Mouse (Mus musculus): Measurements from ENCODE around the gene Tnfrsf13c. TPM values are rescaled to one million over a fixed set of nuclear protein-coding genes. Genes with fewer than 3 reads are reported as not detected.

Gene Tnfrsf13c
- 1 to 10 TPM; 1.2 to 2.0 TPM for total RNA-seq (2023)

DNA sequence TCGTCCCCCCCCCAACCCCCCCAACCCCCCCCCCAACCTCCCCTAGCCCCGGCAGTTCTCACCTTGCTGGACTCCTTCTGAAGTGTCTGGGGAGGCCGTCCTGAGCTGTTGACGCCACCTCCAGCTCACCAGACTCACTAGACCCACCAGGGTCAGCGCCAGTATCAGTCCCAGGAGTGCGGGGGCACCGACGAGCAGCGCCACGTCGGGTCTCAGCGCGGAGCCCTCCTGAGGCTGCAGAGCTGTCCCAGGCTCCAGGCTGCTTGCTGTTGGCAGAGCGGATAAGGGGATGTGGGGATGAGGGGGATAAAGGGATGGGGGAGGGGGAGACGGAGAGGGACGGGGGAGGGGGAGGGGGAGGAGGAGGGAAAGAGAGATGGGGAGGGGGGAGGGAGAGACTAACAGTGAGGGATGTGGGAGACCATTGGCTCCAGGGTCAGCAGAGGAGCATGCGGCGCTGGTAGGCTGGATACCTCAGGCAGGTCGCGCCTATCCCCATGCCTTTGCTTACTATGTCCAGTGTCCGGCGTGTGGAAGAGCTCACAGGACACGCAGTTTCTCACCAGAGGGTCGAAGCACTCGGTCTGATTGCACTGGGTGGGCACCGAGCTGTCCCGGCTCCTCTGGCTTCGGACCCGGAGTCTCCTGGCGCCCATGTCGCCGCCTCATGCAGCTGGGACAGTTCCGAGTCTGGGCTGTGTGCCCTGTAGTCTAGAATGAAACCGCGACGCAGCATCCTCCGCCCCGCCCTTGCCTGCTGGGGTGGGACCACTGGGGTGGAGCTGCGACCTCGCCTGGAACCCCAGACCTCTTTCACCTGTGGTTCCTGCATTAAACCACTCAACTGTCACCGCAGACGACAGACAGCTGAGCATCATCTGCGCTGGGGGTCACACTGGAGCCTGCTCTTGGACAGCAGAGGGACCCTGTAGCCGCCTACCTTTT, at the start of gene Tnfrsf13c:
Gene Tnfrsf13c, minus strand, starts transcription at position 713 of the 945 bp plus-strand sequence.

GRCm38 (mm10) chr15:82252097-82252496, 27.9 kb upstream of the Tnfrsf13c start, which contains the start of gene 1500009C09Rik:
Gene 1500009C09Rik, plus strand, starts transcription at chr15:82252397.

GRCm38 (mm10) chr15:82244115-82244804, 20.1 kb upstream of the Tnfrsf13c start, which contains the start of gene Cenpm:
Gene Cenpm, minus strand, starts transcription at chr15:82244748.

GRCm38 (mm10) chr15:82212752-82213063, 11.5 kb downstream of the Tnfrsf13c start, which contains the start of gene Shisa8:
Gene Shisa8, minus strand, starts transcription at chr15:82212815.

Other genes with a start within 250 kb of the Tnfrsf13c start
- not detected for gene 1700029P11Rik, start 243.8 kb downstream of the Tnfrsf13c start, total RNA-seq (2023)
- 10 to 100 TPM; 23.1 to 24.6 TPM for gene Xrcc6, start 236.5 kb downstream of the Tnfrsf13c start, total RNA-seq (2023)
- 10 to 100 TPM; 22.3 to 23.0 TPM for gene Desi1, start 190.5 kb downstream of the Tnfrsf13c start, total RNA-seq (2023)
- 10 to 100 TPM; 46.9 to 48.5 TPM for gene Snu13, start 176.8 kb downstream of the Tnfrsf13c start, total RNA-seq (2023)
- gene 4930407I10Rik, start 165.2 kb downstream of the Tnfrsf13c start, total RNA-seq (2023) = not detected
- under 1 TPM; 0.11 to 0.18 TPM for gene Mei1, start 154.4 kb downstream of the Tnfrsf13c start, total RNA-seq (2023)
- gene Ccdc134, start 96.4 kb downstream of the Tnfrsf13c start, total RNA-seq (2023) = 10 to 100 TPM in 1 of 2 experiments, 1 to 10 TPM in 1; 9.4 to 12.5 TPM
- gene Srebf2, start 77.2 kb downstream of the Tnfrsf13c start, total RNA-seq (2023) = 10 to 100 TPM; 56.0 to 67.1 TPM
- under 1 TPM in 1 of 2 experiments, not detected in 1; 0.31 TPM for gene Shisa8, start 11.6 kb downstream of the Tnfrsf13c start, total RNA-seq (2023)
- gene Cenpm, start 20.4 kb upstream of the Tnfrsf13c start, total RNA-seq (2023) = 10 to 100 TPM; 11.3 to 21.3 TPM
- gene 1500009C09Rik, start 28.0 kb upstream of the Tnfrsf13c start, total RNA-seq (2023) = not detected
- gene Sept3, start 50.5 kb upstream of the Tnfrsf13c start, total RNA-seq (2023) = not detected
- gene Wbp2nl, start 74.6 kb upstream of the Tnfrsf13c start, total RNA-seq (2023) = under 1 TPM in 1 of 2 experiments, not detected in 1; 0.39 TPM
- 100 to 1,000 TPM in 1 of 2 experiments, 10 to 100 TPM in 1; 87.3 to 111 TPM for gene Naga, start 114.6 kb upstream of the Tnfrsf13c start, total RNA-seq (2023)
- gene Pheta2, start 114.6 kb upstream of the Tnfrsf13c start, total RNA-seq (2023) = 1 to 10 TPM; 2.8 to 4.0 TPM
- 10 to 100 TPM; 83.6 to 85.6 TPM for gene Smdt1, start 114.6 kb upstream of the Tnfrsf13c start, total RNA-seq (2023)
- 10 to 100 TPM; 85.3 to 97.0 TPM for gene Ndufa6, start 130.0 kb upstream of the Tnfrsf13c start, total RNA-seq (2023)
- gene Cyp2d22, start 155.9 kb upstream of the Tnfrsf13c start, total RNA-seq (2023) = under 1 TPM; 0.73 to 0.88 TPM
- not detected for gene Cyp2d11, start 169.7 kb upstream of the Tnfrsf13c start, total RNA-seq (2023)
- gene Cyp2d10, start 182.8 kb upstream of the Tnfrsf13c start, total RNA-seq (2023) = not detected
- gene Cyp2d9, start 209.1 kb upstream of the Tnfrsf13c start, total RNA-seq (2023) = not detected